Mouse (Mus musculus) v-Abl transformed pro-B cells (cell line): Measurements from ENCODE around the gene Nlrp5.
"Not testable (repeated sequence)": the region's sequence is repeated elsewhere in the genome, so short reads cannot be mapped to it uniquely, and the experiment has no call there.

Experiments used
- in situ Hi-C, 2 experiments: fragments of 400-800 bp; cut with MboI; formaldehyde crosslinking; loops; one replicate each; pipeline ENCODE4 v1.15.1; 2025; ENCODE audit not compliant: unreplicated experiment in 2 of 2

Gene Nlrp5

GRCm38 (mm10) chr7:23385589-23385988, at the start of gene Nlrp5:
Nlrp5 (plus strand) TSS chr7:23385889.
- in situ Hi-C loops: no loop called here

GRCm38 (mm10) chr7:23358311-23358710, 27.4 kb upstream of the Nlrp5 start:
- in situ Hi-C loops: not testable (repeated sequence)

- in situ Hi-C loops: not testable (repeated sequence)
These were observed 84.5 kb downstream of the Nlrp5 start for GRCm38 (mm10) chr7:23470201-23470600.

- in situ Hi-C loops: not testable (repeated sequence)
These were observed 85.1 kb downstream of the Nlrp5 start for GRCm38 (mm10) chr7:23470832-23471231.

GRCm38 (mm10) chr7:23472886-23473285, 87.2 kb downstream of the Nlrp5 start:
- in situ Hi-C loops: not testable (repeated sequence)
